ENCODE assay signal across 7 mouse cellular contexts in the genomic region with DNA sequence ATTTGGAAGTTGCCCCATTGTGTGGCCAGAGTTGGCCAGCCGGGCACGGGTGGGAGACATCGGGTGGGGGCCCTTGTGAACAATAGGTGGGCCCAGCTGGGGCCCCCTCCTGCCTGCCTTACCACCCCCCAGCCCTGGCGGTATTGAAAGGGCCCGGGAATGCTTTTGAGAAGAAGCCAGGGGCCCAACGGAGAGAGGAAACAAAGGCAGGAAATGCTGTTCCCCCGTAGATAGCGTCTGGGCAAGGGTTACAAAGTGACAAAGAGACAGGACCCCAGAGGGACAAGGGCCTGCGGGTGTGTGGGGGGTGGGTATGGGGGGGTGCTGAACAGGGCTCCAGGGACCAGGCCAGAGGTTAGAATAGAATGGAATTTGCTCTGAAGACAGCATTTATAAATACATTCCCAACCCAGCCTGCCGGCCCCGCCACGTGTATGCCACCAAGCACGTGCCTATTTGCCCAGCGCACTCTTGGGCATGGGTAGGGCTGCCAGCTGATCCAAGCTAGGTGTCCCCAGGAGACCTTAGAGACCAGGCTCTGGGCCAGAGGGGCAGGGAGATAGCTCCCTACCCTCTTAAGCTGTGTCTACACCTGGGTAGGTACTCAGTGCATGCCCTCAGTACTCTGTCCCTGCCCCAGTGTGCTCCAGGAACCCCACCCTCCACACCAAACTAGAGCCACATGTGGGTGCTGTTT. TPM values are rescaled to one million over a fixed set of nuclear protein-coding genes. Genes with fewer than 3 reads are reported as not detected.
DNase-seq lines count a peak whose midpoint lies in the region; ATAC-seq lines count a peak whose summit lies in the region.

No protein-coding gene starts in this region.

- peak overlapping the region; percentile 97 for H3K27ac ChIP-seq in brown adipose tissue, adult 24 weeks (replicated peaks; ENCODE audit: low read depth, low read length)
- 0 out of 2 replicates have a peak overlapping the region, but pooled peaks have one; percentile 49 for H3K27ac ChIP-seq in embryonic facial prominence, embryonic 15.5 days (replicated peaks)
- 0 out of 2 replicates have a peak overlapping the region, but pooled peaks have one; percentile 33 for H3K27ac ChIP-seq in intestine, embryonic 14.5 days (ENCODE audit: low read depth)
- H3K27ac ChIP-seq in lung, embryonic 15.5 days: peak overlapping the region; percentile 75

- no peaks in the 10 kb centered on the region for H3K36me3 ChIP-seq in embryonic facial prominence, embryonic 15.5 days
- no peaks in the 10 kb centered on the region for H3K36me3 ChIP-seq in intestine, embryonic 14.5 days (ENCODE audit: control insufficient read depth, insufficient read depth, low read length)
- H3K36me3 ChIP-seq in lung, embryonic 15.5 days: no peaks in the 10 kb centered on the region

- DNase-seq in intestine, embryonic 14.5 days (ENCODE audit: low spot score): no peak
- DNase-seq in ovary, postnatal 10 days (ENCODE audit: low spot score): no peak
- DNase-seq in urinary bladder, postnatal 10 days (ENCODE audit: low spot score): no peak
- no peak for DNase-seq in gastrocnemius, postnatal 10 days

- H3K4me3 ChIP-seq in brown adipose tissue, adult 24 weeks (ENCODE audit: insufficient read depth, low read depth, low read length): peak overlapping the region; percentile 42
- H3K4me3 ChIP-seq in embryonic facial prominence, embryonic 15.5 days (replicated peaks): no peak overlapping the region
- H3K4me3 ChIP-seq in intestine, embryonic 14.5 days (ENCODE audit: low read depth, low read length): no peak overlapping the region
- H3K4me3 ChIP-seq in lung, embryonic 15.5 days: no peak overlapping the region

- H3K4me1 ChIP-seq in brown adipose tissue, adult 24 weeks (ENCODE audit: control insufficient read depth, insufficient read depth, insufficient read length, low read length): peaks cover 24% of the 10 kb centered on the region
- peaks cover 9% of the 10 kb centered on the region for H3K4me1 ChIP-seq in embryonic facial prominence, embryonic 15.5 days
- 0 out of 2 replicates have a peak, but pooled peaks cover 4% of the 10 kb centered on the region for H3K4me1 ChIP-seq in intestine, embryonic 14.5 days (replicated peaks; ENCODE audit: control insufficient read depth, insufficient read depth, low read length)
- H3K4me1 ChIP-seq in lung, embryonic 15.5 days: peaks cover 30% of the 10 kb centered on the region

- H3K9me3 ChIP-seq in embryonic facial prominence, embryonic 15.5 days (replicated peaks): no peaks in the 10 kb centered on the region
- H3K9me3 ChIP-seq in intestine, embryonic 14.5 days (ENCODE audit: control insufficient read depth, low read length): no peaks in the 10 kb centered on the region
- H3K9me3 ChIP-seq in lung, embryonic 15.5 days: no peaks in the 10 kb centered on the region

- WGBS in embryonic facial prominence, embryonic 15.5 days: 33% methylated on average over 14 of the region's 14 CpGs
- 52% methylated on average over 14 of the region's 14 CpGs for WGBS in intestine, embryonic 14.5 days
- WGBS in lung, embryonic 15.5 days: 41% methylated on average over 14 of the region's 14 CpGs

- no peak overlapping the region for H3K9ac ChIP-seq in embryonic facial prominence, embryonic 15.5 days
- no peak overlapping the region for H3K9ac ChIP-seq in intestine, embryonic 14.5 days (ENCODE audit: low read length)
- H3K9ac ChIP-seq in lung, embryonic 15.5 days: no peak overlapping the region

- peak; percentile 21; the same call in 1 of the 2 replicates for ATAC-seq in embryonic facial prominence, embryonic 15.5 days (ENCODE audit: insufficient number of reproducible peaks, low FRiP score, low TSS enrichment, low read depth)
- ATAC-seq in intestine, embryonic 14.5 days (replicated peaks; ENCODE audit: low FRiP score, low TSS enrichment, low read depth): 0 out of 2 replicates have a peak, but pooled peaks have one; percentile 11
- ATAC-seq in lung, embryonic 15.5 days (ENCODE audit: borderline replicate concordance, extremely low read depth, low FRiP score, low TSS enrichment): peak; percentile 69

- H3K4me2 ChIP-seq in embryonic facial prominence, embryonic 15.5 days (replicated peaks): no peak overlapping the region
- no peak overlapping the region for H3K4me2 ChIP-seq in intestine, embryonic 14.5 days (ENCODE audit: low read length)
- 0 out of 2 replicates have a peak overlapping the region, but pooled peaks have one; percentile 14 for H3K4me2 ChIP-seq in lung, embryonic 15.5 days

- H3K27me3 ChIP-seq in embryonic facial prominence, embryonic 15.5 days: 0 out of 2 replicates have a peak, but pooled peaks cover 8% of the 10 kb centered on the region
- H3K27me3 ChIP-seq in intestine, embryonic 14.5 days (replicated peaks; ENCODE audit: control insufficient read depth, insufficient read depth, low read length): no peaks in the 10 kb centered on the region
- no peaks in the 10 kb centered on the region for H3K27me3 ChIP-seq in lung, embryonic 15.5 days

RNA-seq across cellular contexts. Expression of a gene that starts 10.0 kb away (rescaled TPM):
- 9.8 and 13.0 TPM in 2 replicates for polyA plus RNA-seq in brown adipose tissue, adult 24 weeks (2012; ENCODE audit: insufficient read depth, insufficient read length, missing spikeins)
- 5.2 and 5.7 TPM in 2 replicates for polyA plus RNA-seq in embryonic facial prominence, embryonic 15.5 days (2015; fragmentation: Nextera tagmentation; extraction: Ambion mirVana)
- 6.6 and 8.1 TPM in 2 replicates for polyA plus RNA-seq in intestine, embryonic 14.5 days (2014; fragmentation: Nextera tagmentation; extraction: Ambion mirVana)
- polyA plus RNA-seq in lung, embryonic 15.5 days (2015; fragmentation: Nextera tagmentation; extraction: Ambion mirVana): 8.4 TPM in 2 replicates
- total RNA-seq in gastrocnemius, postnatal 10 days (2021): 10 to 100 TPM; 40.8 to 59.3 TPM

RNA-seq across cellular contexts. Expression of a gene that starts 33.9 kb away (rescaled TPM):
- 6.8 and 7.1 TPM in 2 replicates for polyA plus RNA-seq in brown adipose tissue, adult 24 weeks (2012; ENCODE audit: insufficient read depth, insufficient read length, missing spikeins)
- polyA plus RNA-seq in embryonic facial prominence, embryonic 15.5 days (2015; fragmentation: Nextera tagmentation; extraction: Ambion mirVana): 3.1 and 4.6 TPM in 2 replicates
- 4.6 and 6.2 TPM in 2 replicates for polyA plus RNA-seq in intestine, embryonic 14.5 days (2014; fragmentation: Nextera tagmentation; extraction: Ambion mirVana)
- 2.4 and 2.8 TPM in 2 replicates for polyA plus RNA-seq in lung, embryonic 15.5 days (2015; fragmentation: Nextera tagmentation; extraction: Ambion mirVana)
- 1 to 10 TPM; 2.9 to 4.1 TPM for total RNA-seq in gastrocnemius, postnatal 10 days (2021)

Comparison
In these comparisons a context has a peak if more than half of its experiments do, and no peak if none do; other contexts are left out.
1. H3K27ac ChIP-seq: peak in every context shown above with its lines; median percentile 97 in brown adipose tissue, adult 24 weeks; 75 in lung, embryonic 15.5 days; 49 in embryonic facial prominence, embryonic 15.5 days; 33 in intestine, embryonic 14.5 days.
2. ATAC-seq: peak in every context shown above with its lines; median percentile 69 in lung, embryonic 15.5 days; 21 in embryonic facial prominence, embryonic 15.5 days; 11 in intestine, embryonic 14.5 days.